Mouse (Mus musculus) lung, adult 2 months (tissue): ENCODE measurements around the gene Spin2e. TPM values are rescaled to one million over a fixed set of nuclear protein-coding genes. Genes with fewer than 3 reads are reported as not detected.
"Not testable (repeated sequence)": the region's sequence is repeated elsewhere in the genome, so short reads cannot be mapped to it uniquely, and the experiment has no call there.

ENCODE experiments used
- DNase-seq: peaks from one replicate; pipeline ENCODE4 v3.0.0; 2022
- H3K4me1 ChIP-seq: fragments of 200-500 bp; 2 replicates; pipeline ENCODE4 v1.6.1; 2011; ENCODE audit warnings: low read length; ENCODE audit not compliant: control insufficient read depth, insufficient read depth
- H3K4me3 ChIP-seq: fragments of 200-500 bp; replicated peaks from 2 replicates; pipeline ENCODE3; 2011; ENCODE audit warnings: low read depth, mild to moderate bottlenecking, control low read depth, low read length; ENCODE audit errors: extremely low read depth
- WGBS: fragments of 180-500 bp; shearing (Covaris S2); methylation state at CpG from one replicate; pipeline ENCODE4 v1.1.7; 2018; 5-methylcytosine and 5-hydroxymethylcytosine counted together
- polyA plus RNA-seq: library from polyadenylated mRNA; depleted of rRNA; stranded (reverse); fragments of >200 nt; gene quantifications from 2 replicates; pipeline ENCODE4 v1.2.3, GENCODE M21; 2012; rRNA removed

Spin2e gene
- polyA plus RNA-seq, result not detected in 2 replicates

DNA sequence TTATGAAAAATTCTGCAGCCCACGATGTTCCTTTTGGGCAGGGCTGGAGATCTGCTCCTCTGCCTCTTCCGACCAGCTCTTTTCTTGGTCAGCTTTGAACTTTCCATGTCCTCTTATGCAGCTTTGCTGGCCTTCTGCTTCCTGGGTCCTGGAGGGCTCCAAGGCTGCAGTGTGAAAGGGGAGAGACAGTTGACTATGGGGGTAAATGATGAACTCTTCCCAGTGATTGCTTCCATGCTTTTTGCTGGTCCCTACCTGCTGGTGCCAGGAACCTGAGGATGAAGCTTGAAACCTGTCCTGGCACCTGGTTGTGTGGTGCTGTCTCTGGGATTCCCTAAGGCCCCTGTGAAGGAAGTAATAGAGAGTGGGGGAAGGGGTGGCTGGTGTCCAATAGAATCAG, at the start of gene Spin2e:
Gene Spin2e (minus strand): TSS at position 101 of the 400 bp plus-strand sequence.
- WGBS, result 71% methylated on average over 2 of the region's 2 CpGs
- H3K4me3 ChIP-seq, DNase-seq, H3K4me1 ChIP-seq: not testable (repeated sequence)

DNA sequence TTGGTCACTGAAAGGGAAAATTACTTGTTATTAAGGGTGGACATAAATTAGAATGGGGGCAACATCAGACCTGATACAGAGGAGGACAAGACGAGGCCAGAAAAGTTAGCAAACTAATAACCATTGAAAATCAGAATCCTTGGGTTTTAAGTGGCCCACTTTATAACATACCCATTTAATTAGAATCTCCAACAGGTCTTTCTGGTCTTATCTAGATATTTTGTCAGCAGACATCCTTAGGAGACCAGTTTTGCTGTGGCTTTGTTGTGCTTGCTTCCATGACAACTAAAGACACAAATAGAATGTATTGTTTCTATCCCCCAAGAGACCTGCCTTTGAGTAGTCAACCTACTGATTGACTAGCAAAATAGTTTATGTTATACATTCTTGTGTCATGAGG, 44.5 kb downstream of the Spin2e start, which contains the start of gene Gm21883:
Gene Gm21883 (minus strand): TSS at position 101 of the 400 bp plus-strand sequence.
- H3K4me3 ChIP-seq, H3K4me1 ChIP-seq, DNase-seq: not testable (repeated sequence)
- no CpG with 5 or more reads among the region's 1 CpGs for WGBS

Other genes with a start within 250 kb of the Spin2e start
- not detected in 2 replicates for gene Btbd35f19, start 235.0 kb downstream of the Spin2e start, polyA plus RNA-seq
- gene Gm21883, start 44.6 kb downstream of the Spin2e start, polyA plus RNA-seq, result not detected in 2 replicates
- gene Btbd35f25, start 98.2 kb upstream of the Spin2e start, polyA plus RNA-seq, result not detected in 2 replicates